Comparison of ENCODE assay signal across 18 mouse cellular contexts in the genomic region with DNA sequence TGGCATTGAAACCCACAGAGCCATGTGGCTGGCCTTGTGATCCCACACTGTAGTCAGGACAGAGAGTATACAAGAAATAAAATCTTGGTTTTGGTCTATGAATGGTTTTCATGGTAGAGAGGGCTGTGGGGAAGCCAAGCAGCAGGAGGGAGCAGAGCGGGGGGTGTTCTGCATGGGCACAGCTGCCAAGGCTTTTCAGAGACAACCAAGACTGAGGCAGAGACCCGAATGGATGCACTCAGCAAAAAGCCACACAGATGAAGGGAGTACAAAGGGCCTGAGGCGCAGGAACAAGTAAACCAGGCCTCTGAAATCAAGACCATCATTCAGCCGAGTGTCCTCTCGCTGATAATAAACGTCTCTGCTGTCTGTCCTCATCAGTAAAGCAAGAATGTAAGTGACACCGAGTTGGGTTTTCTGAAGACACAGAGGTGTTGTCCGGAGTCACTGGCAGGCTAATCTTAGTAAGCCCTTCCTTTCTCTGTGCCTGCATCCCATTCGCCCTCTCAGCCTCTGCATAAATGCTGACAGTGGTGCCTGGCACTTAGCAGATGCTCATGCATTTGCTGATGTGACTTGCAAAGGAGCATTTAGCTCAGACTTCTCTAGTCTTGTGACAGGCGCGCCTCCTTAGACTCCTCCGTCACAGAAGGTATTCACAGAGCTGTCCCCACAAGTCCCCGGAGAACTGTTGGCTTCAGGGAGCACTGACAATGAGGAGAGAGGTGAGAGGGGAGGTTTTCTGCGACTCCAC.
DNase-seq lines count a peak whose midpoint lies in the region; ATAC-seq and TF ChIP-seq lines count a peak whose summit lies in the region.
"Had no signal": no experiment of that assay in that cellular context is flagged by ENCODE, and none has a peak within 500 bp of the region (broad histone marks: within the 10 kb centered on the region; RNA-seq: fewer than 3 reads in every experiment).

No protein-coding gene starts in this region.

- 46% methylated on average over 14 of the region's 14 CpGs for WGBS in hindbrain, embryonic 14.5 days
- 45% methylated on average over 14 of the region's 14 CpGs for WGBS in hindbrain, postnatal 0 days
- 45% methylated on average over 14 of the region's 14 CpGs for WGBS in forebrain, embryonic 16.5 days
- 55% methylated on average over 14 of the region's 14 CpGs for WGBS in hindbrain, embryonic 16.5 days

- peaks cover 6% of the 10 kb centered on the region; the same call in 1 of the 2 replicates for H3K4me1 ChIP-seq in hindbrain, embryonic 14.5 days (replicated peaks; ENCODE audit: control insufficient read depth, insufficient read depth, low read length)
- no peaks in the 10 kb centered on the region for H3K4me1 ChIP-seq in hindbrain, postnatal 0 days (ENCODE audit: insufficient read depth, low read length)
- peaks cover 10% of the 10 kb centered on the region for H3K4me1 ChIP-seq in forebrain, embryonic 16.5 days (replicated peaks; ENCODE audit: control insufficient read depth, insufficient read depth, low read length)
- no peaks in the 10 kb centered on the region; the same call in 1 of the 2 replicates for H3K4me1 ChIP-seq in hindbrain, embryonic 16.5 days (ENCODE audit: control insufficient read depth, insufficient read depth, low read depth, low read length)
- H3K4me1 ChIP-seq: embryonic facial prominence, embryonic 15.5 days had no signal

- no peaks in the 10 kb centered on the region for H3K36me3 ChIP-seq in hindbrain, embryonic 14.5 days (replicated peaks; ENCODE audit: control insufficient read depth, insufficient read depth)
- H3K36me3 ChIP-seq in hindbrain, postnatal 0 days (ENCODE audit: insufficient read depth, low read length): no peaks in the 10 kb centered on the region
- no peaks in the 10 kb centered on the region for H3K36me3 ChIP-seq in forebrain, embryonic 16.5 days (ENCODE audit: control insufficient read depth, insufficient read depth)
- no peaks in the 10 kb centered on the region for H3K36me3 ChIP-seq in hindbrain, embryonic 16.5 days (ENCODE audit: control insufficient read depth, insufficient read depth, low read length)
- H3K36me3 ChIP-seq: embryonic facial prominence, embryonic 15.5 days; liver, embryonic 15.5 days had no signal

- TF ChIP-seq CTCF in hindbrain, postnatal 0 days (IDR thresholded peaks at IDR 0.05; ENCODE audit: low read depth): no peak

- no peak overlapping the region for H3K4me3 ChIP-seq in hindbrain, embryonic 14.5 days (replicated peaks; ENCODE audit: low read length)
- H3K4me3 ChIP-seq in hindbrain, postnatal 0 days (ENCODE audit: low read length): no peak overlapping the region
- H3K4me3 ChIP-seq in forebrain, embryonic 16.5 days (replicated peaks; ENCODE audit: low read length): no peak overlapping the region
- H3K4me3 ChIP-seq in hindbrain, embryonic 16.5 days (ENCODE audit: low read length): no peak overlapping the region
- H3K4me3 ChIP-seq: embryonic facial prominence, embryonic 15.5 days; liver, embryonic 15.5 days; myocyte had no signal

- H3K9ac ChIP-seq in hindbrain, embryonic 14.5 days: peak overlapping the region; percentile 16; the same call in 1 of the 2 replicates
- no peak overlapping the region for H3K9ac ChIP-seq in hindbrain, postnatal 0 days (replicated peaks; ENCODE audit: low read length)
- no peak overlapping the region for H3K9ac ChIP-seq in forebrain, embryonic 16.5 days (replicated peaks; ENCODE audit: low read depth, low read length)
- H3K9ac ChIP-seq in hindbrain, embryonic 16.5 days (ENCODE audit: low read depth, low read length): no peak overlapping the region
- H3K9ac ChIP-seq: embryonic facial prominence, embryonic 15.5 days; liver, embryonic 15.5 days had no signal

- no peaks in the 10 kb centered on the region for H3K9me3 ChIP-seq in hindbrain, embryonic 14.5 days (ENCODE audit: control insufficient read depth, low read length)
- no peaks in the 10 kb centered on the region for H3K9me3 ChIP-seq in hindbrain, postnatal 0 days (ENCODE audit: low read length)
- no peaks in the 10 kb centered on the region for H3K9me3 ChIP-seq in forebrain, embryonic 16.5 days (ENCODE audit: control insufficient read depth, low read length)
- no peaks in the 10 kb centered on the region; the same call in 1 of the 2 replicates for H3K9me3 ChIP-seq in hindbrain, embryonic 16.5 days (ENCODE audit: control insufficient read depth, low read length)
- H3K9me3 ChIP-seq: embryonic facial prominence, embryonic 15.5 days; liver, embryonic 15.5 days had no signal

- H3K27me3 ChIP-seq in hindbrain, embryonic 14.5 days (ENCODE audit: control insufficient read depth, insufficient read depth, low read length): no peaks in the 10 kb centered on the region
- no peaks in the 10 kb centered on the region for H3K27me3 ChIP-seq in hindbrain, postnatal 0 days (ENCODE audit: insufficient read depth, low read length)
- H3K27me3 ChIP-seq in forebrain, embryonic 16.5 days (replicated peaks; ENCODE audit: control insufficient read depth, insufficient read depth, low read length): no peaks in the 10 kb centered on the region
- H3K27me3 ChIP-seq in hindbrain, embryonic 16.5 days (replicated peaks; ENCODE audit: control insufficient read depth, insufficient read depth, low read length): no peaks in the 10 kb centered on the region
- H3K27me3 ChIP-seq: embryonic facial prominence, embryonic 15.5 days; liver, embryonic 15.5 days had no signal

- DNase-seq in hindbrain, embryonic 14.5 days (ENCODE audit: low spot score): no peak
- no peak for DNase-seq in hindbrain, postnatal 0 days (ENCODE audit: low spot score)
- DNase-seq in right cerebral cortex, postnatal 10 days (ENCODE audit: low spot score in 2 of 2): peak; percentile 41 to 61
- DNase-seq in cerebellum, adult 11 months: no peak
- DNase-seq in spleen, postnatal 14 days (ENCODE audit: low spot score in 2 of 2): no peak
- DNase-seq: cerebellum, postnatal 25 days; gastrocnemius, postnatal 25 days; heart, postnatal 10 days; kidney, adult 8-10 months; lung, postnatal 36 days; thymus, postnatal 36 days had no signal

- peak; percentile 31; the same call in 1 of the 2 replicates for ATAC-seq in hindbrain, embryonic 14.5 days (ENCODE audit: low FRiP score)
- no peak; the same call in 1 of the 2 replicates for ATAC-seq in hindbrain, postnatal 0 days
- peak; percentile 79 for ATAC-seq in forebrain, embryonic 16.5 days
- no peak for ATAC-seq in hindbrain, embryonic 16.5 days
- no peak for ATAC-seq in megakaryocyte, adult 5-6 weeks (ENCODE audit: poor library complexity, severe bottlenecking)
- ATAC-seq: CD4-positive, CD25-positive, alpha-beta regulatory T cell, adult 4 months had no signal

- H3K27ac ChIP-seq in hindbrain, embryonic 14.5 days: peak overlapping the region; percentile 51
- H3K27ac ChIP-seq in hindbrain, postnatal 0 days: no peak overlapping the region
- peak overlapping the region; percentile 53; the same call in 1 of the 2 replicates for H3K27ac ChIP-seq in forebrain, embryonic 16.5 days (ENCODE audit: low read length)
- H3K27ac ChIP-seq in hindbrain, embryonic 16.5 days (ENCODE audit: low read depth, low read length): 0 out of 2 replicates have a peak overlapping the region, but pooled peaks have one; percentile 4
- H3K27ac ChIP-seq: embryonic facial prominence, embryonic 15.5 days; liver, embryonic 15.5 days had no signal

- H3K4me2 ChIP-seq in hindbrain, embryonic 14.5 days (replicated peaks): no peak overlapping the region
- H3K4me2 ChIP-seq in hindbrain, postnatal 0 days (ENCODE audit: low read depth, low read length): no peak overlapping the region
- H3K4me2 ChIP-seq in forebrain, embryonic 16.5 days (ENCODE audit: low read length): no peak overlapping the region
- H3K4me2 ChIP-seq in hindbrain, embryonic 16.5 days (ENCODE audit: low read length): no peak overlapping the region
- H3K4me2 ChIP-seq: embryonic facial prominence, embryonic 15.5 days; liver, embryonic 15.5 days had no signal

Comparison
In these comparisons a context has a peak if more than half of its experiments do, and no peak if none do; other contexts are left out.
1. ATAC-seq: peak in hindbrain, embryonic 14.5 days (single experiment) and forebrain, embryonic 16.5 days (single experiment); none in hindbrain, postnatal 0 days (single experiment), hindbrain, embryonic 16.5 days (single experiment) and megakaryocyte, adult 5-6 weeks (single experiment).
2. DNase-seq: peak in right cerebral cortex, postnatal 10 days (2 of 2); none in hindbrain, embryonic 14.5 days (single experiment), hindbrain, postnatal 0 days (single experiment), cerebellum, adult 11 months (single experiment) and spleen, postnatal 14 days (0 of 2).